Mouse (Mus musculus) embryonic fibroblast, embryonic 13.5 days (primary cell): ENCODE results near the gene 9130019O22Rik. TPM values are rescaled to one million over a fixed set of nuclear protein-coding genes. Genes with fewer than 3 reads are reported as not detected.
"Not testable (repeated sequence)": the region's sequence is repeated elsewhere in the genome, so short reads cannot be mapped to it uniquely, and the experiment has no call there.

ENCODE experiments used
- H3K27ac ChIP-seq: 2 replicates; pipeline ENCODE4 v1.5.1; 2012; ENCODE audit warnings: low read length, control low read depth, inconsistent platforms; ENCODE audit not compliant: insufficient read depth
- H3K4me1 ChIP-seq: 2 replicates; pipeline ENCODE4 v1.6.1; 2011; ENCODE audit warnings: low read length; ENCODE audit not compliant: control insufficient read depth, insufficient read depth
- H3K4me3 ChIP-seq: 2 replicates; pipeline ENCODE4 v1.5.1; 2011; ENCODE audit warnings: mild to moderate bottlenecking, control low read depth, low read length; ENCODE audit not compliant: insufficient read depth
- CTCF ChIP-seq: IDR thresholded peaks from 2 replicates; pipeline ENCODE4 v1.5.1; 2011; ENCODE audit warnings: mild to moderate bottlenecking, control low read depth, low read length, moderate library complexity, borderline replicate concordance; ENCODE audit not compliant: insufficient read depth
- POLR2A ChIP-seq: IDR thresholded peaks from 2 replicates; pipeline ENCODE4 v1.6.1; 2011; ENCODE audit warnings: low read depth, mild to moderate bottlenecking, control low read depth, low read length, moderate library complexity
- polyA plus RNA-seq: library from polyadenylated mRNA; stranded (reverse); fragments of >200 nt; gene quantifications from 2 replicates; pipeline ENCODE4 v1.2.4, GENCODE M21; 2011; ENCODE audit warnings: low read depth; ENCODE audit not compliant: missing spikeins, insufficient read length

9130019O22Rik gene
- polyA plus RNA-seq, 1 experiment: 2.1 TPM

DNA sequence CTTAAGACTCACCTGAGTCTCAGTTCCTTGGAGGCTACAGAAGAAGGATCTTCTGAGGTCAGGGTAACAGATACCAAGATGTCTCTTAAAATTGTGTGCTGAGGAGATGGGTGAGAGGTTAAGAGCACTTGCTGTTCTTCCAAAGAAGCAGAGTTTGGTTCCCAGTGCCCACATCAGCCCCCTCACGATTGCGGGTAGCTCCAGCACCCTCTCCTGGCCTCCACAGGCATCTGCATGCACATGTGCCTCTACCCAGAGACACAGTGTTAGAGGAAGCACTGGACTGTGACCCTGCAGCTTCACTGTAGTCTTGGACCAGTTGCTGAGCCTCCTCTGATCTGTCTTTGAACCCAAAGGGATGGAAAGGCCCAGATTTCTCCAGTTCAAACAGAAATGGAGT lies 16.0 kb upstream of the 9130019O22Rik start:
- Histone ChIP-seq H3K4me1 (no peaks in the 10 kb centered on the region), H3K4me3 (no peak overlapping the region), H3K27ac (no peak overlapping the region)
- TF ChIP-seq POLR2A (no peak), CTCF (no peak)

DNA sequence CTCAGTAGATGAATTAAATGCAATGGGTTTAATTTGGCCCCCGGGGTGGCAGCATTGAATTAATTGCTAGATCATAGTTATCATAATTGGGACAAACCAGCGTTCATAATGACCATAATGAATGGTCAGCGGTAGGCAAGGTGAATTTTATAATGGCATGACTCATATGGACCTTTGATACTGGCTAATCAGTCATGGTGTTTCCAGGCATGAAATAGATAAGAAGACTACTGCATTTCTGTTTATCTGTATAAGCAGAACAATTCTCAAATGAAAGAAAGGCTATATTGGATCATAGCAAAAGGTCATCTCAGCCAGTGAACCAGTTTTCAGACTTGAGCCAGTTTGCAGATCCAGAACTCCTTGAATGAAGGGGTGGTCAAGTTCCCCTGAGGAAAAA lies 13.4 kb upstream of the 9130019O22Rik start:
- Histone ChIP-seq H3K4me3 (no peak overlapping the region), H3K4me1 (no peaks in the 10 kb centered on the region), H3K27ac (no peak overlapping the region)
- no peak for TF ChIP-seq POLR2A
- no peak for TF ChIP-seq CTCF

DNA sequence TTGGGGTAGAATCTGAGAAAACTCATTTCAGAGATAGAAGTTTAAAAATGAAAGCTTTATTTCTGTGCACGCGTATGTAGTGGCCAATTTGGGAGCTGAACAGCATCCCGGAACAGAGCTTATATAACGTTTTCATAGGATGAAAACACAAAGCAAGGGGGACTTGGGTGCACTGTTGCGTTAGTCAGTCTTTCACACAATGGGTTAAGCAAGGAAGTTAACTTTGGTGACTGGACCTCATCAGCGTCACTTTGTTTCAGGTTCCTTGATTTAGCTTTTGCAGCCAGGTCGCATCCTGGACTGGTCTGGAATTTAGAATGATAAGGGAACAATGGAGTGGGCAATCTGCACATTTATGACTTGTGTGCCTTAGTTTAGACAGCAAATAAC lies 7.0 kb upstream of the 9130019O22Rik start:
- TF ChIP-seq CTCF: no peak
- no peak for TF ChIP-seq POLR2A
- Histone ChIP-seq H3K4me3 (peak overlapping the region; percentile 18; the same call in 1 of the 2 replicates), H3K27ac (no peak overlapping the region), H3K4me1 (peaks cover 2% of the 10 kb centered on the region; the same call in 1 of the 2 replicates)

DNA sequence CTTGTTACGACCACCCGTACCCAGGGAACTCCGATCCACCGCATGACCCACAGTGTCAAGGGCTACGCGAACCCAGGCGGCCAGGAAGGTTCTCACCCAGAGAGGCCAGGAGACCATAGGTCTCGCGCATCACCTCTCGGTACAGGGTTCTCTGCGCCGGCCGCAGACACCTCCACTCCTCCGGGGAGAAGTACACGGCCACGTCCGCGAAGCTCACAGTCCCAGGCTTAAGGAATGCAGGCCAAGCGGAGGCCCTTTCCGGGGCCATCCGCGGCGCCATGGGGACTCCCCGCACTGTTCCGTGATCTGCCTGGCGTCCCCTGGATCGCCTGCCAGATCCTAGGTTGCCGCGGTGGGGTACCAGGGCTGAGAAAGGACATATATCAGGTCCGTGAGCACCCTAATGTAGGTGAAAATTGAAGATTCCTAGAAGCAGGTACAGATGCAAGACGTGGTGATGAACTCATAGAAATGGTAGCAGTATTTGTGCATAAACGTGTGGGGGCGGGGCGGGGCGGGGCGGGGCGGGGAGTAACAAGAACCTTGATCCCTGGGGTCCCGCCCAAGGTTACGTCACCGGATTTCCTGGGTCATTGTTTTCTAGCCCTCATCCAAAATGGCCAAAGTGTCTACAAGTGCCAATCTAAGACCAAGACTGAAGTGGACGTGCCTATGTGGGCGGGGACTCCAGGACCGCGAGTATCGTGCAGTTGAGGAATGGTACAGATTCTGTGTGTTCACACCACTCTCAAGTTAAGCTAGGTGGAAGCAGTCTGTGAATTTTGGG lies 6.4 kb upstream of the 9130019O22Rik start, which contains the start of gene E430018J23Rik:
E430018J23Rik (minus strand) TSS at position 473 of the 787 bp plus-strand sequence.
- Histone ChIP-seq H3K27ac (peak within 1 kb of the TSS; percentile 8; the same call in 1 of the 2 replicates), H3K4me3 (peak within 1 kb of the TSS; percentile 75), H3K4me1 (peaks cover 5% of the 10 kb centered on the region; the same call in 1 of the 2 replicates)
- TF ChIP-seq POLR2A (peak; percentile 86), CTCF (no peak)

DNA sequence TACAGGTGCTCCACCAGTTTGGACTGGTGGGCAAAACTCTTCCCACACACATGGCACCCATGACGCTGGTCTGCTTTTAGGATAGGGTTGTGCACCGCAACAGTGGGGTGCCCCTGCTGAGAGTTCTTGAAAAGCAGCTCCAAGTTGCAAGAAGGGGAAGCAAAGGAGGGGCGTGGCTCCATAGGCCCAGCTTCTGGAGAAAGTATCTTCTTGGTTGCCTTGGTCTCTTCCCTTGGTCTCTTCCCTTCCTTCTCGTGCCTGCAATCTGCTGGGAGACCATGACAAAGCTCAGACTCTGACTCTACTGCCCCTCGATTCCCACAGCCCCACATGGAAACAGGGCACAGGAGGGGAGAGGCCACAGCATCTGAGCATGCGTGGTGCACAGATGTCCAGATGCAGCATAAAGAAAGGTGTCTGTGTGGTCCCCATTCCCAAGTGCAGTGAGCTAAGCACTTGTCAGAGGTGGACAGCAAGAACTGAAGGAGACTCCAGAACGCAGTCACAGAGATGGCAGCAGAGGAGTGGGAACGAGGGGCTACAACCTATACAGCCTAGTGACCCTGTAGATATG lies 5.4 kb upstream of the 9130019O22Rik start:
- Histone ChIP-seq H3K4me3 (peak overlapping the region; percentile 75; the same call in 1 of the 2 replicates), H3K27ac (no peak overlapping the region), H3K4me1 (peaks cover 9% of the 10 kb centered on the region)
- TF ChIP-seq CTCF (no peak), POLR2A (no peak)

DNA sequence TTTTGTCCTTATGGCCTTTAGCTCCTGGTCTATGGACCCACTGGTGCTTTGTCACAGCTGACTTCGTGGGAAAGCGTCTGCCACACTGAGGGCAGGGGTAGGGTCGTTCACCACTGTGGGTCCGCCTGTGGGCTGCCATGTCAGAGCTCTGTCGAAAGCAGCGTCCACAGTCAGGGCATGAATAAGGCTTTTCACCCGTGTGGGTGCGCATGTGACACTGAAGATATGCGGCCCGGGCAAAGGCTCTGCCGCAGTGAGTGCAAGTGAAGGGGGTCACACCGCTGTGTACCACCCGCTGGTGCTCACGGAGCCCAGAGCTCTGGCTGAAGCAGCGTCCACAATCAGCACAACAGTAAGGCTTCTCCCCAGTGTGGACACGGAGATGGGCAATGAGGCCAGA lies 4.6 kb upstream of the 9130019O22Rik start:
- TF ChIP-seq CTCF (no peak), POLR2A (no peak)
- Histone ChIP-seq H3K4me1 (peaks cover 9% of the 10 kb centered on the region), H3K4me3 (no peak overlapping the region), H3K27ac (no peak overlapping the region)

DNA sequence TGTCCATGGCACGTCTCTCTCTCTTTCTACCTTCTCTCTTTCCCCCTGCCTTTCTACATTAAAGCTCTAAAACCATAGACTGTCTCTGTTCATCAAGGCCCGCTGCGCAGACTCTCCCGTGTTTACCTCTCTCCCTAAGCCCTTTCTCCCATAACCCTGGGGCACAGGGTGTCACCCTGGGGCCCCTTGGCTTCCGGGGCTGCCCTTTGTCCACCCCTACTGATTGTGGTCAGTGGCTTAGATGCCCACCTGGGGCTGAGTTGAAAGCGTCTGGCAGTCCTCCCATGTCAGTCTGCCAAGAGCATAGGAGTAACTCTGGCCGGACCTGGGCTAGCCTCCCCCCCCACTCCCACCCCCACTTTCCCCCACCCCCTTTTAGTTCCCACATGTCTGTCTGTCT lies 3.3 kb upstream of the 9130019O22Rik start:
- TF ChIP-seq CTCF (no peak), POLR2A (no peak)
- Histone ChIP-seq H3K4me3 (no peak overlapping the region), H3K4me1 (peaks cover 9% of the 10 kb centered on the region), H3K27ac (no peak overlapping the region)

DNA sequence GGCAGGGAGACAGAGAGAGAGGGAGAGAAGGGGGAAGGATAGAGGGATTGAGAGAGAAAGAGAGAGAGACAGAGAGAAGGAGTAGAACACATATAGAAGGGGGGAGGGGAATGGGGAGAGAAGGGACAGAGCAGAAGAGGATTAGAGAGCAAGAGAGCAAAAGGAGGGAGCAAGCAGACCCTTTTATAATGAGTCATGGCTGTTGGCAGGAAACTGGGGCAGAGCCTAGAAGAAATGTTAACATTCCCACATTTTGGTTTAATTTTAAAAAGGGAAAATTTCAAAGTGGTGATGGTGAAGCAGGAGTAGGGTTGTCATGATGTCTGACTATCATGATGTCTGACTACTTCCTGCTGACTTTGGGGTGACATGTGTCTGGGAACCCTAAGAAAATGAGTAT lies 1.2 kb upstream of the 9130019O22Rik start:
- H3K4me1 ChIP-seq: not testable (repeated sequence)
- peak overlapping the region; percentile 86 for H3K27ac ChIP-seq

DNA sequence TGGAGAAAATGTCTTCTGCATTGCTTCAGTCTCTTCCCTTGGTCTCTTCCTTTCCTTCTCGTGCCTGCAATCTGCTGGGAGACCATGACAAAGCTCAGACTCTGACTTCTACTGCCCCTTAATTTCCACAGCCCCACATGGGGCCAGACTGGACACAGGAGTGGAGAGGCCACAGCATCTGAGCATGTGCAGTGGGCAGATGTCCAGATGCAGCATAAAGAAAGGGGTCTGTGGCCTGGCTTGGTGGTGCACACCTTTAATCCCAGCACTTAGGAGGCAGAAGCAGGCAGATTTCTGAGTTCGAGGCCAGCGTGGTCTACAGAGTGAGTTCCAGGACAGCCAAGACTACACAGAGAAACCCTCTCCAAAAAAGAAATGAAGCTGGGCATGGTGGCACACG lies 1.4 kb downstream of the 9130019O22Rik start:
- not testable (repeated sequence) for H3K4me1 ChIP-seq, H3K4me3 ChIP-seq, H3K27ac ChIP-seq

More for the DNA sequence above, 1.2 kb upstream of the 9130019O22Rik start:
- H3K4me3 ChIP-seq: not testable (repeated sequence)

DNA sequence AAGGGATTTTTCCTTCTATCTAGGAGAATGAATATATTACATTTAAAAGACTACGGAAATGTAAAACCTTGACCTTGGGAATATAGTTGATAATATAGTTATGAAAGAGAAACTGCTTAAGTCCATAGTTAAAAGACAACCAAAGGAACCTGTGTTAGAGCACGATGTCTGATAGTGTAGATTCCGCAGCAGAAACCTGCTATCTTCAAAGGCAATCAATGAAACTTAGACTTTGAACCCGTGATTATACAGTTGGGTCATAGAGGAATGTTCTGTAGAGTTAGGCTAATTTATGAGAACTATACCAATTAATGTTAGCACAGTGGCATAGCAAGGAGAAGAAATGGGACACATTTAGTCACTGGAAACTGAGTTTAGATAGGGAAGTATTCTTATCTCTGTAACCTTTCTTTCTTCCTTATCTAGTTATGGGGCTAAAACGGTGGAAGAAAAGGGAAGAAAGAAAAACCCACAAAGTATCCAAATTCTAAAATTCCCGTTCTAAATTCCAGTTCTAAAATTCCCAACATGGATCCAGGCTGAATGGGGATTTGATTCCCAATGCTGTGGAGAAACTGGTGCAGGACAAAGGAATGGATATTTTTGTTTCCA lies 8.6 kb downstream of the 9130019O22Rik start:
- no peaks in the 10 kb centered on the region; the same call in 1 of the 2 replicates for H3K4me1 ChIP-seq
- TF ChIP-seq CTCF (no peak), POLR2A (no peak)
- H3K27ac ChIP-seq: no peak overlapping the region
- H3K4me3 ChIP-seq: no peak overlapping the region
